Mouse (Mus musculus) right cerebral cortex, adult 2 months (tissue): Measurements from ENCODE around the gene Ngly1.
"Not testable (repeated sequence)": the region's sequence is repeated elsewhere in the genome, so short reads cannot be mapped to it uniquely, and the experiment has no call there.

ENCODE experiments used
- DNase-seq, 2 experiments: peaks; one replicate each; pipeline ENCODE4 v3.0.0; 2021 to 2022; ENCODE audit warnings: low spot score in 2 of 2

Ngly1 gene

GRCm38 (mm10) chr14:16260541-16260940, 11.5 kb downstream of the Ngly1 start:
- DNase-seq = peak; percentile 17 to 20

- DNase-seq = no peak
Measured at GRCm38 (mm10) chr14:16261869-16262268, 12.8 kb downstream of the Ngly1 start.

DNA sequence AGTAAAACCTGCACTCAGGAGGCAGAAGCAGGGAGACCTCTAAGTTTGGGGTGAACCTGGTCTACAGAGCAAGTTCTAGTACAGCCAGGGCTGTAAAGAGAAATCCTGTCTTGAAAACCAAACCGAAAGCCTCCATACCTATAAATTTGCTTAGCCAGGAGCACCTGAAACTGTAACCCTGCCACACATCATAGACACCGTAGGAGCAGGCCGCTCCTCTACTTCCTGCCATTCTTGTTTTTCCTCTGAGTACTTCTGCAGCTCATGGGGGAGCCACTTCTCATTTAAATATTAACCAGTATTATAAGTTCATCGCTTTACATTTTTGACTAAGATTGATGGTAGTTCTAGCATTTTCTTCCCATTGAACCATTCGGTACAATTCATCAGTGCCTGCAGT, 17.9 kb downstream of the Ngly1 start:
- no peak for DNase-seq

- DNase-seq = no peak
Measured at GRCm38 (mm10) chr14:16269776-16270175, 20.7 kb downstream of the Ngly1 start.

DNA sequence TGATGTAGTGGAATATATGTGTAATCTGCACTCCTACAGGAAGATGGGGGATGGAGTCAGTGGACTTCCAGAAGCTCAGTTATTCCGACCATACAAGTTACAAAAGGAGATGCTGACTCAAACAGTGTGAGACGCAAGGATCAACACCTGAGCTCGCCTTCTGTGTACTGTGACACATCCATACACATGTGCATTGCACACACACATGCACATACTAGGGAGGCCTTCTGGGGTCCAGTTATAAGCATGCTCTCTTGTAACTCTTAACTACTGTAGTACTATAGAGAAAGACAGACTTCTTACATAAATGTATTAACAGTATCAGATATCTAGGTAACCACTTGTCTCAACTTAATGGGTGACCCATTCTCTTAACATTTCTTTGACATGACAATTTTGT, 24.6 kb downstream of the Ngly1 start:
- no peak for DNase-seq

GRCm38 (mm10) chr14:16279196-16279595, 30.1 kb downstream of the Ngly1 start:
- no peak for DNase-seq

- no peak for DNase-seq
Measured at GRCm38 (mm10) chr14:16283966-16284365, 34.9 kb downstream of the Ngly1 start.

GRCm38 (mm10) chr14:16292371-16292770, 43.3 kb downstream of the Ngly1 start:
- no peak for DNase-seq

DNA sequence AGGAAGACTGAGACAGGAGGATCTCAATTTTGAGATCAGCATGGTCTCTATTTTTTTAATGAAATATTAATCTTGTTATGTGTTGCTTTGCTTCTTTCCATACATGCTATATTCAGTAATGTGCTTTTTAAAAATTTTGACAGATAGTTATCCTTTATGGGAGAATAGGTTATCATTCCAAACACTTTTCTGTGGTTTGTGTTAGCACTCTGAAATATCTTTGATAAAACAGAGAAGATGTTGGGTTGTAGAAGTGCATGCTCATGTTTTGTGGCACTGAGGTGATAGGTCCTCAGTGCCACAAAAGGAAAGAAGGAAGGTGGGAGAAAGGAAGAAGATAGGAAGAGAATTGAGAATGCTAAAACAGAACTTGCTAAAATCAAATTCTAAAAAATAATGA, 43.9 kb downstream of the Ngly1 start:
- DNase-seq = no peak

DNA sequence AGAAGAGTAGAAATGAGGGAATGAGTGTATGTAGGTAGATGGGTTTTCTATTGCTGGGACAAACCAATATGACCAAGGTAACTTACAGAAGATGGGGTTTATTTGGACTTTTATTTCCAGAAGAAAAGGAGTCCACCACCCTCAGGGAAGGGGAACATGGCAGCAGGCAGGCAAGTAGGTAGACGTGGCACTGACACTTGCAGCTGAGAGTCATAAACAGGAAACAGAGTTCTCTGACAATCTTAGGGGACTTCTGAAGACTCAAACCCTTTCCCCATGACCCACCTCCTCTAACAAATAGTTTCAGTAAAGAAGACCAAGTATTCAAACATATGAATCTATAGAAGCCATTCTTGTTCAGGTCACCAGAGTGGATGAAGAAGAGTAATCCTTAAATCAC, 44.8 kb downstream of the Ngly1 start:
- no peak for DNase-seq

- DNase-seq = peak; percentile 18 to 29
Measured at GRCm38 (mm10) chr14:16296816-16297468, 47.9 kb downstream of the Ngly1 start.

DNA sequence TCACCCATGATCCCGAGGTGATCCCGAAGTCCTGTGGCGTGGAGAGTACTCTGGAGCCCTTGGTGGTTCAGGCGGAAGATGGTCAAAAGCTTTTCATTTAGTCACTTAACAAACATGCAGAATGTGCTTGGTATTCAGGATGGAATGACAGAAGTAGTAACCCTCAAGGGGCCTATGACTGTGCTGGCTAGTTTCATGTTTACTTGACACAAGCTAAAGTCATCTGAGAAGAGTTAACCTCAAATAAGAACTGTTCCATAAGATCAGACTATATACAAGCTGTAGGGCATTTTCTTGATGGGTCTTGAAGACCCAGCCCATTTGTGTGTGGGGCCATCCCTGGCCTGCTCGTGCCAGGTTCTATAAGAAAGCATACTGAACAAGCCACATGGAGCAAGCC, 52.7 kb downstream of the Ngly1 start:
- no peak for DNase-seq

DNA sequence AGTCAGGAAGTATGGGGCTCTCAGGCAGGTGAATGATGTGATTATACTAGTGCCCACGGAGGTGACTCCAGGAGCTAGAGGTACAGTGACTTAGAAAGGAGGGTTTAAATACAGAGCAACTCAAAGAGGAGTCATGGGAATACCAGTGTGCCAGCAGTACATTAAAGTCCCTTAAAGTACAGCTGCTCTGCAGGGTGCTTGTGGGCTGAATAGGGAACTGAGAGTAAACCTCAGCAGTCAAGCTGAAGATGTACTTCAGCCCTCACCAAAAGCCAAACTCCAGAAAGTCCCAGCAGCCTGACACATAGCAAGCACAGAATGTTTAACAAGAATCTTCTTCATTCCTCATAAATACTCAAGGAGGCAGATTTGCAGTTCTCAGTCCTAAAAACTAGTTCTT, 53.6 kb downstream of the Ngly1 start:
- no peak for DNase-seq

GRCm38 (mm10) chr14:16310791-16311190, 61.7 kb downstream of the Ngly1 start:
- no peak for DNase-seq

GRCm38 (mm10) chr14:16312599-16312998, 63.5 kb downstream of the Ngly1 start:
- DNase-seq = no peak

DNA sequence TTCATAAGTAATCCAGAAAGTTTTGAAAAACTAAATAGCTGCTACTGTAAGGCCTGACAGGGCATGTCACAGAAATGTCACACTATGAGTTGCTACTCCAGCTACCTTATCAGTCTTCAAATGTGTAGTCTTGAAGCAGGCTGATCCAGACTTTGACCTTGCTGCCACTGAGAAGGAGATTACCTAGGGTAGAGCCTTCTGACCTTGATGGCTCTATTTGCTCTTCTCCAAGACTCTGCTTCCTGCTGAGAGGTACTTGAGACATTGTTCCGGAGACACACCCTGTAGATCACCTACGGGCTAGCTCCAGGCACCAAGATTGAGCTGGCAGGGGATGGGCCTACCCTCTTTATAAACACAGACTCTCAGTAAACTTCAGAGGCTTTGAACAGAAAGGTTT, 64.0 kb downstream of the Ngly1 start:
- DNase-seq = not testable (repeated sequence)

GRCm38 (mm10) chr14:16313936-16314521, 64.9 kb downstream of the Ngly1 start:
- DNase-seq = peak in 1 of 2 experiments; percentile 18

GRCm38 (mm10) chr14:16314842-16315241, 65.8 kb downstream of the Ngly1 start:
- no peak for DNase-seq

- no peak for DNase-seq
Measured at GRCm38 (mm10) chr14:16316715-16317114, 67.6 kb downstream of the Ngly1 start.

DNA sequence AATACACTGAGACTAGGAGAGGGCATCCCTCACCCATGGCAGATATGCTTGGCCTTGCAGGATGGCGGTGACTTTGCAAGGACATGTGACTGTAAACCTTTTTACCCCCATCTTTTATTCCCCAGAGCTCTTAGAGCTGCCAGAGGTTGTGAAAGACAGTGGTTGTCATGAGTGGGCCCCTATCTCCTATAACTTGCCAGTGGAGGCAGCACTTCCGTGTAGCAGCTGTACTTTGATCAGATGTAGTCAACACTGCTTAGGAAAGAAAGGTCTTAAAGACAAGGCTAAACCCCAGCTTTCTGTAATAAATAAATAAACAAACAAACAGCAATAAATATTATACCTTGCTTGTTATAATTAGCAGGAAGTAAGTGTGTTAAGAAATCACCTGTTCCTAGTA, 70.7 kb downstream of the Ngly1 start:
- DNase-seq = no peak

DNA sequence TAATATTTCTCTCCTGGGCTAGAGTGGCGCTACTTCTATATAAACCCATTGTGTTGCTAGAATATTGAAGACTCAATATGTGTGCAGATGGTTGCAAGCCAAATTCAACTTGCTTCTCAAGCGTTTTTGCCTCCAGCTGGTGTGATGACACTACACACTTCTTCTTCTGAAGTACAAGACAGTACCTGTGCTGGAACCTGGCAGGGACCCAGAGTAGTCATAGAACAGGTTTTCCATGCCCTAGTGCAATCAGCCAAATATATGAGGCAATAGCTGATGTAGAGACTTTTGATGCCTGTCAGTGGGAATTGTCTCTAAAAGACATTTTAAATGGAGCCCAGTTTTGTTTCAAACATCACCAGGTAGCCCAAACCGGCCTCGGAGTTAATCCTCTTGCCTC, 75.3 kb downstream of the Ngly1 start:
- no peak for DNase-seq

GRCm38 (mm10) chr14:16325208-16325607, 76.1 kb downstream of the Ngly1 start:
- DNase-seq = no peak

DNA sequence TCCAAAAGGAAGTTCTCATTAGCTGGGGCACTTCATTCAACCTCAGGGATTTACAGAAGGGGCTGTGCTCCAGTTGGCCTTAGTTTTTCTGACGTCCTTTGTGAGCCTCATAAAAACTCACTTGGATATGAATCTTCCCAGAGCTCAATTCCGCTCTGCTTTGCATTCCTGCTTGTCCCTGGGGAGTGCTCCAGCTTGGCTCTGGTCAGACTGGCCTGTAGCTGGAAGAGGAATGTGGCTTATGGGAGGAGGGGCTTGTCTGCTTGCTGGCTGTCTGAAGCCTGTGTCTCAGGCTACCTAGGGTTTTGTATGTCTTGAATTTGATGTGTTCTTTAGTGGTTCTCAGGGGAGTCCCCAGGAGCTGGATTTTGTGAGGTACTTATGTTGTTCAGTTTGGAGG, 79.5 kb downstream of the Ngly1 start:
- no peak for DNase-seq

DNA sequence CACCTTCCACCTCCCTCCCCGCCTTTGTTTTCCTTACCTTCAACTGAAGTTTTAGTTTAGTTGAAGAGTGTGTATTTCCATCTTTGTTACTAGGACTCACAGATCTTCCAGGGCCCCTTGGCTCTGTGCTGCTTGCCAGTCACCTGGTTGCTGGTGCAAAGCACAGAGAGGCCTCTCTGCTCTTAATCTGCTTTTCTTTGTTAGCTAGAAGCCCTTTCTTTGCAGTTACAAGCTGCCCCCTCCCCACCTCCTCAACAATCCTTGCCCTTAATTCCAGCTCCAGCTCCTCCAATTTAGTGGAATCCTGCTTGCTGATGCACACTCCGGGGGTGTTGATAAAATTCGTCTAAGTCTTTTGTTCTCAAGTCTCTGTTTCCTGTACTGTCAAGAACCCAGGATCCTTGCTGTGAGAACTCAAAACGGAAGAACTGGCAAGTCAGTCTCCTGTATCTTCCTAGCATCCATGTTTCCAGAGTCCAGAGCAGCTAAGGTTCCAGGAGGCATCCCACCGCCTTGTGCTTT, 79.9 kb downstream of the Ngly1 start:
- DNase-seq = no peak
